In the genomic region with DNA sequence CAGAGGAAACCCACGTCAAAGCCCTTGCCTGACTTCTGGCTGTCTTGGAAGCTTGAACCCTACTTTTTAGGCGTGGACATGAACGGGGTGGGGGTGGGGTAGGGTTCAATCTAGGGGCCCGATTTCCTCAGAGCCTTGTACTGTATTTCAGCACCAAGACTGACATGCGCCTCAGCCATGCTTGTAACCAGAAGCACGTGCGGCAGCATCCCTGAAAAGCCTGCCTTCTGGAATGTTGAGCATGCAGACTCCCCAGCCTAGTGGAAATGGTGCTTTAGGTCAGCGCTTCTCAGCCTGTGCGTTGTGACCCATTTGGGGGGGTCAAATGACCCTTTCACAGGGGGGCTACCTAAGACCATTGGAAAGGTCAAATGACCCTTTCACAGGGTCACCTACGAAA, we compare ENCODE assay signal across 14 mouse cellular contexts. TPM values are rescaled to one million over a fixed set of nuclear protein-coding genes. Genes with fewer than 3 reads are reported as not detected.
A peak's percentile ranks its signal among the peaks of the same experiment; 100 is the strongest.
DNase-seq lines count a peak whose midpoint lies in the region; ATAC-seq and TF ChIP-seq lines count a peak whose summit lies in the region.
"Had no signal": no experiment of that assay in that cellular context is flagged by ENCODE, and none has a peak within 500 bp of the region (broad histone marks: within the 10 kb centered on the region; RNA-seq: fewer than 3 reads in every experiment).

No protein-coding gene starts in this region.

- no peaks in the 10 kb centered on the region for H3K27me3 ChIP-seq in heart, embryonic 10.5 days (ENCODE audit: insufficient read depth, poor library complexity, severe bottlenecking)
- H3K27me3 ChIP-seq in kidney, postnatal 0 days (ENCODE audit: insufficient read depth, low read length), result no peaks in the 10 kb centered on the region
- no peaks in the 10 kb centered on the region for H3K27me3 ChIP-seq in kidney, adult 2 months (replicated peaks; ENCODE audit: control insufficient read depth, insufficient read depth, low read length)
- H3K27me3 ChIP-seq in forebrain, embryonic 14.5 days (replicated peaks; ENCODE audit: control insufficient read depth, insufficient read depth, low read length), result no peaks in the 10 kb centered on the region
- H3K27me3 ChIP-seq: hindbrain, embryonic 12.5 days; liver, embryonic 15.5 days; Patski had no signal

- H3K4me3 ChIP-seq in heart, embryonic 10.5 days, result no peak overlapping the region
- H3K4me3 ChIP-seq in kidney, postnatal 0 days (replicated peaks; ENCODE audit: low read depth, low read length), result no peak overlapping the region
- no peak overlapping the region for H3K4me3 ChIP-seq in kidney, adult 2 months (ENCODE audit: insufficient read depth, low read depth, low read length)
- no peak overlapping the region for H3K4me3 ChIP-seq in forebrain, embryonic 14.5 days (ENCODE audit: low read depth, low read length)
- H3K4me3 ChIP-seq: hindbrain, embryonic 12.5 days; liver, embryonic 15.5 days had no signal

- no peak for DNase-seq in heart, embryonic 10.5 days (ENCODE audit: low spot score)
- no peak for DNase-seq in heart, postnatal 14 days
- DNase-seq in kidney, postnatal 0 days (ENCODE audit: low spot score), result peak; percentile 24
- DNase-seq in kidney, adult 2 months, result no peak
- peak; percentile 70 for DNase-seq in Muller cell, postnatal 12 days (ENCODE audit: inconsistent ontology term)
- no peak for DNase-seq in forebrain, embryonic 14.5 days (ENCODE audit: low spot score)
- no peak for DNase-seq in urinary bladder, postnatal 10 days (ENCODE audit: low spot score)
- DNase-seq in ovary, adult 18-20 months (ENCODE audit: low spot score), result no peak
- DNase-seq: adrenal gland, postnatal 36 days; cerebellum, adult 2 months; right cerebral cortex, postnatal 4 days had no signal

- peak overlapping the region; percentile 75 for H3K27ac ChIP-seq in heart, embryonic 10.5 days
- H3K27ac ChIP-seq in kidney, postnatal 0 days, result no peak overlapping the region
- no peak overlapping the region for H3K27ac ChIP-seq in kidney, adult 2 months (ENCODE audit: insufficient read depth, low read depth, low read length)
- H3K27ac ChIP-seq in forebrain, embryonic 14.5 days (ENCODE audit: low read depth, low read length), result no peak overlapping the region
- H3K27ac ChIP-seq: liver, embryonic 15.5 days had no signal

- peaks cover 31% of the 10 kb centered on the region for H3K36me3 ChIP-seq in heart, embryonic 10.5 days
- H3K36me3 ChIP-seq in kidney, postnatal 0 days (ENCODE audit: insufficient read depth, low read length), result peaks cover 11% of the 10 kb centered on the region; the same call in 1 of the 2 replicates
- no peaks in the 10 kb centered on the region for H3K36me3 ChIP-seq in kidney, adult 2 months (ENCODE audit: control insufficient read depth, insufficient read depth, low read length)
- no peaks in the 10 kb centered on the region for H3K36me3 ChIP-seq in forebrain, embryonic 14.5 days (ENCODE audit: control insufficient read depth, insufficient read depth, low read length)
- H3K36me3 ChIP-seq: hindbrain, embryonic 12.5 days; liver, embryonic 15.5 days had no signal

- 0 out of 2 replicates have a peak, but pooled peaks have one; percentile 36 for ATAC-seq in kidney, postnatal 0 days (replicated peaks; ENCODE audit: low FRiP score, low read depth)
- peak; percentile 36; the same call in 1 of the 2 replicates for ATAC-seq in forebrain, embryonic 14.5 days
- ATAC-seq: Patski had no signal

- WGBS in heart, embryonic 10.5 days, result 28% methylated on average over 10 of the region's 10 CpGs
- WGBS in kidney, postnatal 0 days, result 47% methylated on average over 10 of the region's 10 CpGs
- 45% methylated on average over 10 of the region's 10 CpGs for WGBS in kidney, adult 2 months
- 44% methylated on average over 10 of the region's 10 CpGs for WGBS in forebrain, embryonic 14.5 days

- H3K4me2 ChIP-seq in kidney, postnatal 0 days (ENCODE audit: low read length), result no peak overlapping the region
- H3K4me2 ChIP-seq in forebrain, embryonic 14.5 days (ENCODE audit: low read length), result no peak overlapping the region
- H3K4me2 ChIP-seq: hindbrain, embryonic 12.5 days; liver, embryonic 15.5 days had no signal

- intact Hi-C loops in heart, postnatal 14 days (cut with DNase I), result no loop called here

- H3K4me1 ChIP-seq in heart, embryonic 10.5 days, result peaks cover 52% of the 10 kb centered on the region
- H3K4me1 ChIP-seq in kidney, postnatal 0 days (replicated peaks; ENCODE audit: insufficient read depth, low read length), result no peaks in the 10 kb centered on the region
- peaks cover 4% of the 10 kb centered on the region; the same call in 1 of the 2 replicates for H3K4me1 ChIP-seq in kidney, adult 2 months (ENCODE audit: control insufficient read depth, insufficient read depth, low read length)
- H3K4me1 ChIP-seq in forebrain, embryonic 14.5 days (ENCODE audit: control insufficient read depth, insufficient read depth, low read length), result peaks cover 20% of the 10 kb centered on the region

- TF ChIP-seq CTCF in kidney, postnatal 0 days (IDR thresholded peaks at IDR 0.05; ENCODE audit: low read depth), result no peak
- TF ChIP-seq CTCF in kidney, adult 2 months (conservative IDR thresholded peaks at IDR 0.05; ENCODE audit: insufficient read depth, insufficient read length, low read depth, low read length), result no peak

- TF ChIP-seq POLR2A in kidney, adult 2 months (IDR thresholded peaks at IDR 0.05; ENCODE audit: low read depth, low read length), result no peak

- H3K9me3 ChIP-seq in heart, embryonic 10.5 days, result no peaks in the 10 kb centered on the region
- no peaks in the 10 kb centered on the region for H3K9me3 ChIP-seq in kidney, postnatal 0 days (replicated peaks; ENCODE audit: low read length)
- no peaks in the 10 kb centered on the region for H3K9me3 ChIP-seq in forebrain, embryonic 14.5 days (replicated peaks; ENCODE audit: control insufficient read depth, low read length)
- H3K9me3 ChIP-seq: hindbrain, embryonic 12.5 days; liver, embryonic 15.5 days had no signal

- no peak overlapping the region for H3K9ac ChIP-seq in kidney, postnatal 0 days (ENCODE audit: low read depth, low read length)
- no peak overlapping the region for H3K9ac ChIP-seq in forebrain, embryonic 14.5 days (ENCODE audit: low read length)
- H3K9ac ChIP-seq: hindbrain, embryonic 12.5 days; liver, embryonic 15.5 days had no signal

RNA-seq across cellular contexts. Expression of a gene that starts 25.2 kb away (rescaled TPM):
- 16.2 and 18.0 TPM in 2 replicates for polyA plus RNA-seq in heart, embryonic 10.5 days (2016; fragmentation: Nextera tagmentation; extraction: Ambion mirVana)
- total RNA-seq in heart, postnatal 14 days (2021), result 10 to 100 TPM; 23.6 to 24.9 TPM
- polyA plus RNA-seq in kidney, postnatal 0 days (2015; fragmentation: Nextera tagmentation; extraction: Ambion mirVana), result 13.3 and 15.9 TPM in 2 replicates
- polyA plus RNA-seq in kidney, adult 2 months (2012; rRNA removed), result 16.7 and 24.6 TPM in 2 replicates
- polyA plus RNA-seq in forebrain, embryonic 14.5 days (2014; fragmentation: Nextera tagmentation; extraction: Ambion mirVana), result 10.0 and 11.4 TPM in 2 replicates

Comparison
In these comparisons a context has a peak if more than half of its experiments do, and no peak if none do; other contexts are left out.
1. DNase-seq: peak in kidney, postnatal 0 days (single experiment) and Muller cell, postnatal 12 days (single experiment); none in heart, embryonic 10.5 days (single experiment), heart, postnatal 14 days (0 of 2), kidney, adult 2 months (single experiment), forebrain, embryonic 14.5 days (single experiment), urinary bladder, postnatal 10 days (single experiment) and ovary, adult 18-20 months (single experiment).